Mouse (Mus musculus) MEL (cell line): ENCODE data around the gene Nup214.

Experiments
- CHD2 ChIP-seq: IDR thresholded peaks from 2 replicates; pipeline ENCODE4 v1.6.1; 2011; ENCODE audit warnings: low read length, improper control_type of control experiment
- EP300 ChIP-seq, 2 experiments: IDR thresholded peaks; 2 replicates each; pipeline ENCODE4 v1.6.1; 2011; ENCODE audit warnings: improper control_type of control experiment in 2 of 2, low read length in 2 of 2, low read depth in 1 of 2, mild to moderate bottlenecking in 1 of 2
- MEF2A ChIP-seq: IDR thresholded peaks from 2 replicates; pipeline ENCODE4 v1.6.1; 2014; ENCODE audit warnings: low read depth, mild to moderate bottlenecking, inconsistent platforms, low read length, improper control_type of control experiment; ENCODE audit not compliant: poor library complexity, insufficient replicate concordance, severe bottlenecking; ENCODE audit errors: extremely low read depth
- MXI1 ChIP-seq: IDR thresholded peaks from 2 replicates; pipeline ENCODE4 v1.6.1; 2011; ENCODE audit warnings: mild to moderate bottlenecking, low read depth, low read length, improper control_type of control experiment
- POLR2A ChIP-seq, 2 experiments: IDR thresholded peaks; 2 replicates each; pipeline ENCODE4 v1.6.1; 2011 to 2012; ENCODE audit warnings: low read length in 2 of 2, mild to moderate bottlenecking in 2 of 2, control low read depth in 1 of 2, improper control_type of control experiment in 1 of 2, low read depth in 1 of 2, moderate library complexity in 1 of 2; ENCODE audit not compliant: control insufficient read depth in 1 of 2, insufficient read depth in 1 of 2, poor library complexity in 1 of 2
- TAL1 ChIP-seq: IDR thresholded peaks from 2 replicates; pipeline ENCODE4 v1.6.1; 2012; ENCODE audit warnings: mild to moderate bottlenecking, inconsistent platforms, low read length, moderate library complexity, mixed read lengths
- USF1 ChIP-seq: IDR thresholded peaks from 2 replicates; pipeline ENCODE4 v1.6.1; 2014; ENCODE audit warnings: low read depth, mild to moderate bottlenecking, inconsistent platforms, low read length, improper control_type of control experiment, moderate library complexity
- USF2 ChIP-seq, 2 experiments: IDR thresholded peaks; 2 replicates each; pipeline ENCODE4 v1.6.1; 2011 to 2012; ENCODE audit warnings: improper control_type of control experiment in 2 of 2, low read length in 2 of 2, borderline replicate concordance in 1 of 2, inconsistent platforms in 1 of 2, low read depth in 1 of 2, mild to moderate bottlenecking in 1 of 2; ENCODE audit not compliant: insufficient read depth in 1 of 2

DNA sequence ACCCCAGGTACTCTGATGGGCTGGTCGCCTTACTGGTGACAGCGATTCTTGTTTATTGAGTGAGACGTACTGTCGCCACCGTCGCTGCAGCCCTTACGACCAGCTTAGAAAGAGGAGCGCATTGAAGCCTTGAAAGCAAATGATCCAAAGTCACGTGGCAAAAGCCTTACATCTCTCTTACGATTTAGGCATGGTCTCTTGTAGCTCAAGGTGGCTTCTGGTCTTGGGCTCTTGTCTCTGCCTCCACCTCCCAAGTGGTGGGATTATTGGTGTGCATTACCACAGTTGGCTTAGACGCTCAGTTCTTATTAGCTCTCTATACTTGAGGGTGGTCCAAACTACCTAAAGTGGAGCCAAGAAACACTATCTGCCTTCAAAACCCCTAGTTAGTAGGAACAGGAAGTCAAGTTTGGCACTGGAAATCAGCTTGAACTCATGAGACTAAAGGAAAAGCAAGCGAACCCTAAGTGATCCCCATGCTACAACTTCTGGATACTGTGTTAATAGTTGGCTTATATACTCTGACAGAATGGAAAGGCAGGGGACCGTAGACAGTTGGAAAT lies 654 bp downstream of the Nup214 start:
- TF ChIP-seq TAL1 (no peak), USF1 (peak; percentile 70), CHD2 (no peak), EP300 (IDR thresholded peaks at IDR 0.05; ENCODE audit: low read depth in 1 of 2, low read length in 2 of 2) (no peak), USF2 (IDR thresholded peaks at IDR 0.05; ENCODE audit: borderline replicate concordance in 1 of 2, insufficient read depth in 1 of 2, low read depth in 1 of 2, low read length in 2 of 2) (no peak), MXI1 (no peak; the same call in 1 of the 2 replicates), POLR2A (IDR thresholded peaks at IDR 0.05; ENCODE audit: control insufficient read depth in 1 of 2, insufficient read depth in 1 of 2, low read depth in 1 of 2, low read length in 2 of 2, poor library complexity in 1 of 2) (peak in 1 of 2 experiments; percentile 13; a peak in 1 of 4 replicates), MEF2A (no peak)
